Mouse (Mus musculus) megakaryocyte, embryonic 14.5 days (primary cell): ENCODE data around the gene Ncor1. TPM values are rescaled to one million over a fixed set of nuclear protein-coding genes. Genes with fewer than 3 reads are reported as not detected.
A peak's percentile ranks its signal among the peaks of the same experiment; 100 is the strongest.
"Not testable (repeated sequence)": the region's sequence is repeated elsewhere in the genome, so short reads cannot be mapped to it uniquely, and the experiment has no call there.

Source experiments
- H3K27me3 ChIP-seq: replicated peaks from 2 replicates; pipeline ENCODE3; 2012; ENCODE audit warnings: inconsistent platforms
- H3K36me3 ChIP-seq: replicated peaks from 2 replicates; pipeline ENCODE3; 2012; ENCODE audit warnings: low read length, inconsistent platforms, mixed read lengths
- H3K4me1 ChIP-seq: 2 replicates; pipeline ENCODE4 v1.6.1; 2012; ENCODE audit warnings: inconsistent platforms
- H3K4me3 ChIP-seq: replicated peaks from 2 replicates; pipeline ENCODE3; 2012; ENCODE audit warnings: moderate library complexity, mild to moderate bottlenecking, inconsistent platforms
- H3K9me3 ChIP-seq: 2 replicates; pipeline ENCODE4 v1.6.1; 2012; ENCODE audit warnings: inconsistent platforms
- FLI1 ChIP-seq: IDR thresholded peaks from 2 replicates; pipeline ENCODE4 v1.6.1; 2012; ENCODE audit warnings: low read length, inconsistent platforms, mixed read lengths
- GATA1 ChIP-seq: IDR thresholded peaks from 3 replicates; pipeline ENCODE4 v1.6.1; 2012; ENCODE audit warnings: mixed read lengths, low read length, inconsistent platforms, borderline replicate concordance
- polyA plus RNA-seq: library from polyadenylated mRNA; stranded (reverse); fragments of >175 nt; gene quantifications from 2 replicates; pipeline ENCODE4 v1.2.3, GENCODE M21; 2012; ENCODE audit warnings: low replicate concordance; ENCODE audit not compliant: insufficient read depth

The Ncor1 gene
- polyA plus RNA-seq, 1 experiment: 160 TPM

GRCm38 (mm10) chr11:62309296-62309695, 149.0 kb downstream of the Ncor1 start:
- H3K27me3 ChIP-seq: no peaks in the 10 kb centered on the region
- no peak overlapping the region for H3K4me3 ChIP-seq
- H3K36me3 ChIP-seq: peaks cover 77% of the 10 kb centered on the region
- no peaks in the 10 kb centered on the region for H3K9me3 ChIP-seq
- no peak for TF ChIP-seq FLI1
- no peak for TF ChIP-seq GATA1
- peaks cover 8% of the 10 kb centered on the region; the same call in 1 of the 2 replicates for H3K4me1 ChIP-seq

DNA sequence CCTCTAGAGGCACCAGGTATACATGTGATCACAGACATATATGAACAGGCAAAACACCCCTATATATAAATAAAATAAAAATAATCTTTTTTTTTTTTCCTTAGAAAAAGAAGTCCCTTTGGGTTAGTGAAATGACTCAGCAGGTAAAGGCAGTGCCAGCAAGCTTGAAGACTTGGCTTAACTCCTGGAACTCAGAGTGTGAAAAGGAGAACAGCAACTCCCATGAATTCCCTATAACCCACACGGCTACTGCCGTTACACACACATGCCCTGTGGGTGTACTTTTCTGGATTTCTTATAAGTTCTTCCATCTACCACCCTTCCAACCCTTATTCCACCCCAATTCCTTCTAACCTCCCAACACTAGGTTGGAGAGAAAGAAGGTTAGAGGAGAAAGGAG, 152.5 kb downstream of the Ncor1 start:
- Histone ChIP-seq H3K27me3 (no peaks in the 10 kb centered on the region), H3K36me3 (peaks cover 64% of the 10 kb centered on the region), H3K9me3 (no peaks in the 10 kb centered on the region), H3K4me1 (peaks cover 21% of the 10 kb centered on the region), H3K4me3 (no peak overlapping the region)
- TF ChIP-seq GATA1 (no peak), FLI1 (no peak)

DNA sequence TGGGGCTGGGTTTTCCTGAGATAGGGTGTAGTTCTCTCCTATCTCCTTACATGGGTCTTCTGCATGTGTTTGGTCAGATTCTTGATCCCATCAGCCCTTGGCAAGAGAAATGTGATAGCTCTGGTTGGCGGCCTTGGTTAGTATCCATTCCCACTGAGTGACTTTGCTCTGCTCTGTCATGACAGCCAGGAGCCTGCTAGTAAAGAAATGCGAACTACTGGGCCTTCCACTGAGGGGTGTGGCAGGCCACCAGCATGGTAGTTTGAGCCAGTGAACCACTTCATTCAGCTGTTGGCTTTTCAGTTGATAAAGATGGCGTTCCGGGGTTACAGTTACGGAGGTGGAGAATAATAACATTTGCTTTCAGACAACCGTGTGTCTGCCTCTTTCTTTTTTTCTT, 159.5 kb downstream of the Ncor1 start:
- no peak for TF ChIP-seq GATA1
- no peak for TF ChIP-seq FLI1
- H3K4me1 ChIP-seq: peaks cover 18% of the 10 kb centered on the region
- H3K27me3 ChIP-seq: no peaks in the 10 kb centered on the region
- peaks cover 48% of the 10 kb centered on the region for H3K36me3 ChIP-seq
- no peaks in the 10 kb centered on the region for H3K9me3 ChIP-seq
- no peak overlapping the region for H3K4me3 ChIP-seq

DNA sequence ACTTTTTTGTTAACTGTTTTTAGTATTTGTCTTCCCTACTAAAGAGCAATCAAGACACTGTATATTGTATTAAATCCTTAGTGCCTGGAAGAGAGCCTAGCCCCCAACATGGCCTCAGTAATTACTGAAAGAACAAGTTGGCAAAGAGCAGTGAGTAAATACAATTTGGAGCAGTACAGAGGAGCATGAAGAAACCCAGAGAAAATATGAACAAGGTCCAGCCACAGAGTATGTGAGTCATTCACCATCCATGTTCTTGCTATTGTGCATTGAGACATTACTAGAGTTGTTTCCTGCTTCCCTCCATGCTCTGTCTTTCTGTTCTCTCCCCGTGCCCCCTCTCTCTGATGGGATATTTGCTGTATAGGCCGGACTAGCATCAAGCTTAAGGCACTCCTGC, 164.2 kb downstream of the Ncor1 start:
- peaks cover 80% of the 10 kb centered on the region for H3K36me3 ChIP-seq

DNA sequence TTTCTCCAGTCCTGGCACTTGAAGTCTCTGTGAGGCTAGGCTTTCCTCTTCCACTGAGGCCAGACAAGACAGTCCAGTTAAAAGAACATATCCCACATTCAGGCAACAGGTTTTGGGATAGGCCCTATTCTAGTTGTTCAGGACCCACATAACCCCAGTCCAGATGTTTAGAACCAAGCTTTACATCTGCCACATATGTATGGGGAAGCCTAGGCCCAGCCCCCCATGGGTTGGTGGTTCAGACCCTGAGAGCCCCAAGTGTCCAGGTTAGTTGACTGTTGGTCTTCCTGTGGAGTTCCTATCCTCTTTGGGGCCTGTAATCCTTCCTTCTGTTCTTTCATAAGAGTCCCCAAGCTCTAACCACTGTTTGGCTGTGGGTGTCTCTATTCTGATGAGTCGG, 170.6 kb downstream of the Ncor1 start:
- Histone ChIP-seq H3K9me3 (no peaks in the 10 kb centered on the region), H3K27me3 (no peaks in the 10 kb centered on the region), H3K4me1 (peaks cover 19% of the 10 kb centered on the region), H3K4me3 (no peak overlapping the region), H3K36me3 (peaks cover 89% of the 10 kb centered on the region)
- TF ChIP-seq FLI1: no peak
- no peak for TF ChIP-seq GATA1

More for the DNA sequence above, 164.2 kb downstream of the Ncor1 start:
- Histone ChIP-seq H3K9me3 (no peaks in the 10 kb centered on the region), H3K27me3 (no peaks in the 10 kb centered on the region), H3K4me3 (no peak overlapping the region), H3K4me1 (peaks cover 8% of the 10 kb centered on the region)
- TF ChIP-seq FLI1 (no peak), GATA1 (no peak)

DNA sequence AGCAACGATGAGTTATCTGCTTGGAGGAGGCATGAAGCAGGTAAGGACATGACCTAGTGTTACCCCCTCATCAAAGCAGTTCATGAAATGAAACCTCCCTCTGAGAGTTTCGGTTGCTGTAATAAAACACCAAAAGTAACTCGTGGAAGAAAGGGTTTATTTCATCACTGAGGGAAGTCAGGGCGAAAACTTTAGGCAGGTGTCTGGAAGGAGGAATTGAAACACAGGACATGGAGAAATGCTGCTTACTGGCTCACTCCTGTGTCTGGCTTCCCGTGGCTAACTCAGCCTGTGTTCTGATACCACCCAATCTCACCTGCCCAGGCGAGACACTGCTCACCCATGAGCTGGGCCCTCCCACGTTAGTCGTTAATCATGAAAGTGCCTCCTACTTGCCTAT, 173.3 kb downstream of the Ncor1 start:
- Histone ChIP-seq H3K27me3 (no peaks in the 10 kb centered on the region), H3K36me3 (peaks cover 67% of the 10 kb centered on the region), H3K9me3 (no peaks in the 10 kb centered on the region), H3K4me1 (peaks cover 32% of the 10 kb centered on the region), H3K4me3 (no peak overlapping the region)
- no peak for TF ChIP-seq GATA1
- no peak for TF ChIP-seq FLI1

- H3K4me1 ChIP-seq: peaks cover 38% of the 10 kb centered on the region
- not testable (repeated sequence) for H3K27me3 ChIP-seq, H3K4me3 ChIP-seq, H3K9me3 ChIP-seq
- H3K36me3 ChIP-seq: peaks cover 59% of the 10 kb centered on the region
Measured at GRCm38 (mm10) chr11:62284020-62284419, 174.3 kb downstream of the Ncor1 start.

DNA sequence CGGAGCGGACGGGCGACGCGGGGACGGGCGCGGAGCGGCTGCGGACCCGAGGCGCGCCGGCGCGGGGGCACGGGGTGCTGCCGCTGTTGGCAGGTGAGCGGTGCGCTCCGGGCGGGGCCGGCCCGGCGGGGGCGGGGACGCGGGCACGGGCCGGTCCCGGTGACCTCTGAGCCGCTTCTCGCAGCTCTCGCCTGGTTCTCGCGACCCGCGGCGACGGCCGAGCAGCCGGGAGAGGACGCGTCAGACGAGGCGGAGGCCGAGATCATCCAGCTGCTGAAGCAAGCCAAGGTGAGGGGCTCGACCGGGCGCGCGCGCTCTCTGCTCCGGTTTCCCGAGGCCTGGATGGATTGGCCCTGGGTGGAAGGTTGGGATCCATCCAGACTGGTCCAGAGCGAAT, 176.7 kb downstream of the Ncor1 start:
- no peak for TF ChIP-seq GATA1
- TF ChIP-seq FLI1: no peak
- Histone ChIP-seq H3K36me3 (peaks cover 44% of the 10 kb centered on the region), H3K9me3 (no peaks in the 10 kb centered on the region), H3K4me3 (peak overlapping the region; percentile 94), H3K27me3 (no peaks in the 10 kb centered on the region), H3K4me1 (peaks cover 46% of the 10 kb centered on the region)

- Histone ChIP-seq H3K9me3 (no peaks in the 10 kb centered on the region), H3K4me3 (peak within 1 kb of the TSS; percentile 94), H3K4me1 (peaks cover 48% of the 10 kb centered on the region), H3K27me3 (no peaks in the 10 kb centered on the region), H3K36me3 (peaks cover 41% of the 10 kb centered on the region)
- TF ChIP-seq GATA1 (no peak), FLI1 (no peak)
Measured at GRCm38 (mm10) chr11:62280675-62281600, 177.4 kb downstream of the Ncor1 start, which contains the start of the genes Zswim7 and Ttc19. TSS of gene Zswim7 (minus strand) at chr11:62281375. TSS of gene Ttc19 (plus strand) at chr11:62281473.

- no peaks in the 10 kb centered on the region for H3K9me3 ChIP-seq
- peaks cover 47% of the 10 kb centered on the region for H3K4me1 ChIP-seq
- TF ChIP-seq FLI1 (no peak), GATA1 (no peak)
- H3K27me3 ChIP-seq: no peaks in the 10 kb centered on the region
- H3K36me3 ChIP-seq: peaks cover 30% of the 10 kb centered on the region
- peak overlapping the region; percentile 80 for H3K4me3 ChIP-seq
Measured at GRCm38 (mm10) chr11:62278027-62278426, 180.3 kb downstream of the Ncor1 start.
